Comparison of ENCODE assay signal across 11 mouse cellular contexts in the genomic region with DNA sequence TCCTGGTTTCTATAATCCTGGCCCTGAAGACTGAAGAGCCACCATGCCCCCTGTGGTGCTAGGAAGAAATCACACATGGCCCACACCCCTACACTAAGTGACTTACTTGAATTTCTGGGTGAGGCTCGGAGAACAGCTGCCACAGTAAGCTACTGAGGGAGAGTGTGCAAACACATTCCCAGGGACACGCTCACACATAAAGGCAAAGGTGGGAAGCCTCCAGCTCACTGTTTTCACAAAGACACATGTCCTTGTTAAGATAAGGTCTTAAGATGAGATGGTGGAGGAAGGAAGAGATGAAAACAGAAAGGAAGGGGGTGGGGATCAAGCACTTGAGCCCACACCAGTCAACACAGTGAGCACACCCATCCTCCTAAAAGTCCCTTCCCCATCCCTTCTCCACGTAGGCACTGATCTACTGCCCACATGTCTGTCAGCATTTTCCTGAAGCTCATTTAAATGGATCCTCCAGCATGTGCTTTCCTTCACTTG.
DNase-seq lines count a peak whose midpoint lies in the region; ATAC-seq lines count a peak whose summit lies in the region.
"Had no signal": no experiment of that assay in that cellular context is flagged by ENCODE, and none has a peak within 500 bp of the region (broad histone marks: within the 10 kb centered on the region; RNA-seq: fewer than 3 reads in every experiment).

No protein-coding gene starts in this region.

- DNase-seq in frontal cortex, postnatal 14 days (ENCODE audit: low spot score in 2 of 2) = no peak
- DNase-seq in left cerebral cortex, adult 11 months (ENCODE audit: low spot score) = peak; percentile 35
- DNase-seq in left cerebral cortex, postnatal 4 days = no peak
- DNase-seq in R1 (ENCODE audit: low read depth, low spot score) (peak; percentile 68), MN1 (ENCODE audit: low spot score) (no peak)
- peak; percentile 40 to 45 for DNase-seq in left cerebral cortex, postnatal 36 days (ENCODE audit: low spot score in 2 of 2)
- DNase-seq in cerebellum, postnatal 25 days = no peak
- DNase-seq: cerebellum, adult 11-12 months; kidney, adult 11 months had no signal

- ATAC-seq in frontal cortex, adult (ENCODE audit: low TSS enrichment) = peak; percentile 67
- ATAC-seq: midbrain, embryonic 13.5 days had no signal

- intact Hi-C loops in left cerebral cortex, postnatal 4 days (cut with DNase I) = no loop called here
- intact Hi-C loops in left cerebral cortex, postnatal 36 days (cut with DNase I) = loop anchor here (5.0 kb wide), 1 partner anchor 61 kb away; the partner anchor contains the start of gene Cdc42se2

Comparison
In these comparisons a context has a peak if more than half of its experiments do, and no peak if none do; other contexts are left out.
1. DNase-seq: peak in left cerebral cortex, adult 11 months (single experiment), R1 (single experiment) and left cerebral cortex, postnatal 36 days (2 of 2); none in frontal cortex, postnatal 14 days (0 of 2), left cerebral cortex, postnatal 4 days (single experiment), MN1 (single experiment) and cerebellum, postnatal 25 days (0 of 2).